Mouse (Mus musculus): ENCODE data around the gene Afap1l2. TPM values are rescaled to one million over a fixed set of nuclear protein-coding genes. Genes with fewer than 3 reads are reported as not detected.

Afap1l2 gene
- polyA plus RNA-seq (2015; fragmentation: Nextera tagmentation; extraction: Ambion mirVana), result 12.2 and 12.8 TPM in 2 replicates

- peak within 1 kb of the TSS; percentile 39 for H3K9ac ChIP-seq
- peak within 1 kb of the TSS; percentile 98 for H3K4me2 ChIP-seq (replicated peaks)
- H3K4me1 ChIP-seq, result peaks cover 32% of the 10 kb centered on the region
- 2% methylated on average over 68 of the region's 68 CpGs for WGBS
- peak; percentile 70; the same call in 1 of the 2 replicates for ATAC-seq (ENCODE audit: insufficient number of reproducible peaks, low FRiP score, low TSS enrichment, low read depth)
- peak within 1 kb of the TSS; percentile 59 for H3K4me3 ChIP-seq (replicated peaks)
- 0 out of 2 replicates have a peak within 1 kb of the TSS, but pooled peaks have one; percentile 4 for H3K27ac ChIP-seq (replicated peaks)
- H3K36me3 ChIP-seq, result no peaks in the 10 kb centered on the region
- H3K9me3 ChIP-seq (replicated peaks), result no peaks in the 10 kb centered on the region
- H3K27me3 ChIP-seq, result peaks cover 10% of the 10 kb centered on the region
These were observed at the start of gene Afap1l2 for GRCm38 (mm10) chr19:57007781-57008710. Afap1l2 (minus strand) TSS chr19:57008228.

GRCm38 (mm10) chr19:57057568-57057967 is 49.5 kb upstream of the Afap1l2 start:
- no peak overlapping the region for H3K4me3 ChIP-seq (replicated peaks)
- H3K4me1 ChIP-seq, result no peaks in the 10 kb centered on the region
- no peak for ATAC-seq (ENCODE audit: insufficient number of reproducible peaks, low FRiP score, low TSS enrichment, low read depth)
- H3K27me3 ChIP-seq, result no peaks in the 10 kb centered on the region
- H3K36me3 ChIP-seq, result peaks cover 11% of the 10 kb centered on the region
- WGBS, result 97% methylated on average over 2 of the region's 2 CpGs
- no peak overlapping the region for H3K27ac ChIP-seq (replicated peaks)
- no peak overlapping the region for H3K4me2 ChIP-seq (replicated peaks)
- H3K9ac ChIP-seq, result no peak overlapping the region
- no peaks in the 10 kb centered on the region for H3K9me3 ChIP-seq (replicated peaks)

GRCm38 (mm10) chr19:57055215-57056120 is 47.4 kb upstream of the Afap1l2 start:
- H3K27ac ChIP-seq (replicated peaks), result no peak overlapping the region
- WGBS, result 70% methylated on average over 16 of the region's 16 CpGs

GRCm38 (mm10) chr19:57052959-57053358 is 44.9 kb upstream of the Afap1l2 start:
- ATAC-seq (ENCODE audit: insufficient number of reproducible peaks, low FRiP score, low TSS enrichment, low read depth), result no peak
- H3K9ac ChIP-seq, result no peak overlapping the region
- no peaks in the 10 kb centered on the region for H3K4me1 ChIP-seq
- H3K36me3 ChIP-seq, result peaks cover 5% of the 10 kb centered on the region
- H3K4me2 ChIP-seq (replicated peaks), result no peak overlapping the region
- no peak overlapping the region for H3K4me3 ChIP-seq (replicated peaks)
- no peaks in the 10 kb centered on the region for H3K9me3 ChIP-seq (replicated peaks)
- H3K27ac ChIP-seq (replicated peaks), result no peak overlapping the region
- no peaks in the 10 kb centered on the region for H3K27me3 ChIP-seq
- WGBS, result 53% methylated on average over 8 of the region's 8 CpGs

More at GRCm38 (mm10) chr19:57055215-57056120, 47.4 kb upstream of the Afap1l2 start:
- ATAC-seq (ENCODE audit: insufficient number of reproducible peaks, low FRiP score, low TSS enrichment, low read depth), result no peak
- Histone ChIP-seq H3K9me3 (replicated peaks) (no peaks in the 10 kb centered on the region), H3K4me3 (replicated peaks) (no peak overlapping the region), H3K4me2 (replicated peaks) (no peak overlapping the region), H3K36me3 (peaks cover 11% of the 10 kb centered on the region), H3K9ac (no peak overlapping the region), H3K4me1 (no peaks in the 10 kb centered on the region), H3K27me3 (no peaks in the 10 kb centered on the region)

DNA sequence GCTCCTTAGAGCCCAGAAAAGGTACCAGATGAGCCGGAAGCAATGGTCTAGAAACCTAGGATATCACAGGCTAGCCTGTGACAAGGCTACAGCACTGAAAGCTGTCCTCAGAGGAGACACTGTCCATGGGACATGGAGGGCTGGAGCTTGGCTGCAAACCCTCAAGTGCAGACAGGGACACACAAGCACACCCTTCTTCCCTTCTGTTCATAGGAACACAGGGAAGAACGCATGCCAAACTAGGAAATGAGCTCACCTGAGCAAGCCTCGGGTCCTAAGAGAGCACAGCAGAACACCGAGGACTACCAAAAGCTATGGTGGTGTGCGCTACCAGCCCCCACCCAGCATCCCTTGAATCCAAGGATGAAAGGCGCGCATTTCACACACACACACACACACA is 44.0 kb upstream of the Afap1l2 start:
- Histone ChIP-seq H3K9me3 (replicated peaks) (no peaks in the 10 kb centered on the region), H3K4me2 (replicated peaks) (no peak overlapping the region), H3K9ac (no peak overlapping the region), H3K27ac (replicated peaks) (no peak overlapping the region), H3K27me3 (no peaks in the 10 kb centered on the region), H3K4me3 (replicated peaks) (no peak overlapping the region), H3K4me1 (no peaks in the 10 kb centered on the region), H3K36me3 (no peaks in the 10 kb centered on the region)
- ATAC-seq (ENCODE audit: insufficient number of reproducible peaks, low FRiP score, low TSS enrichment, low read depth), result no peak
- WGBS, result 94% methylated on average over 7 of the region's 7 CpGs

DNA sequence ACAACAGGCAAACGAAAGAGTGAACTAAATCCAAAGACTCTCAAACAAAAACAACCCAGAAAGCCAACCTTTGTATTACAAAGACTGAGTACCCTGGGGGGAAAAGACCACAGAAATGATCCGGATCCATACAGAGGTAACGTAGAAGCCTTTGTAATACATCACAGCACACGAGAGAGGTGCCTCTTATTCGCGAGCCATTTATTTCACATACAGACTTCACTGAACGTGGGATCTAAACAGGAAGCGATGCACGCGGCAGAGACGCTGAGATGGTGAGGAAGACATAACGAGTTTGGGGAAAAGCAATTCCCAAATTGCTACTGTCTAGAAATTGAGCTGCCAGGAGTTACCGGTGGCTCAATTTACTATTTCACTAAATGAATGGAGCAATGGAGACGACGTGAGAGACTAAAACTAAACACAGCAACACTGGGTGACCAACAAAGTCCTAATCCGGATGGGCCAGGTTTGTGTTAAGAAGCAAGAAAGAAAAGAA is 41.6 kb upstream of the Afap1l2 start:
- Histone ChIP-seq H3K36me3 (peaks cover 3% of the 10 kb centered on the region; the same call in 1 of the 2 replicates), H3K9me3 (replicated peaks) (no peaks in the 10 kb centered on the region), H3K9ac (no peak overlapping the region), H3K4me1 (no peaks in the 10 kb centered on the region), H3K27me3 (no peaks in the 10 kb centered on the region), H3K4me2 (replicated peaks) (no peak overlapping the region), H3K27ac (replicated peaks) (no peak overlapping the region), H3K4me3 (replicated peaks) (no peak overlapping the region)
- ATAC-seq (ENCODE audit: insufficient number of reproducible peaks, low FRiP score, low TSS enrichment, low read depth), result no peak
- 39% methylated on average over 16 of the region's 16 CpGs for WGBS

- Histone ChIP-seq H3K9ac (no peak overlapping the region), H3K9me3 (replicated peaks) (no peaks in the 10 kb centered on the region), H3K4me3 (replicated peaks) (no peak overlapping the region), H3K27ac (replicated peaks) (no peak overlapping the region), H3K4me2 (replicated peaks) (no peak overlapping the region), H3K4me1 (no peaks in the 10 kb centered on the region), H3K27me3 (no peaks in the 10 kb centered on the region), H3K36me3 (peaks cover 3% of the 10 kb centered on the region; the same call in 1 of the 2 replicates)
- 80% methylated on average over 9 of the region's 9 CpGs for WGBS
- ATAC-seq (ENCODE audit: insufficient number of reproducible peaks, low FRiP score, low TSS enrichment, low read depth), result no peak
These were observed 39.8 kb upstream of the Afap1l2 start for GRCm38 (mm10) chr19:57047671-57048320.

DNA sequence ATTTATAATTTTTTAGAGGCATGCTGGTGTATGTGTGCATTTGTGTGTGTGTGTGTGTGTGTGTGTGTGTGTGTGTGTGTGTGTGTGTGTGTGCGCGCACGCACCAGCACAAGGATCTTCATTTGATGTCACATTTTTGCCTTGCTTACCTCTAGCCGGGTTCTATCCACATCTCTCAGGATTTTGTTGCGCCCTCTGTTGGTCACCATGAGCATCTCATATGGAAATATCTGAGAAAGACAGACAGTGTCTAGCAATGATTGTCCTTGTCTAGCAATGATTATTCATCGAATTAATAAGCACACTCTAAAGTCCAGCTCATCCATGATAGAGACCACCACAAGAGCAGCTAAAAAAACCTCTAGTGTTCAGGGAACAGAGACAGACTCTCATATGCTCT is 31.2 kb upstream of the Afap1l2 start:
- Histone ChIP-seq H3K27me3 (no peaks in the 10 kb centered on the region), H3K4me2 (replicated peaks) (no peak overlapping the region), H3K9ac (no peak overlapping the region), H3K9me3 (replicated peaks) (no peaks in the 10 kb centered on the region), H3K36me3 (peaks cover 25% of the 10 kb centered on the region), H3K4me3 (replicated peaks) (no peak overlapping the region), H3K4me1 (0 out of 2 replicates have a peak, but pooled peaks cover 2% of the 10 kb centered on the region), H3K27ac (replicated peaks) (no peak overlapping the region)
- WGBS, result 68% methylated on average over 6 of the region's 6 CpGs
- ATAC-seq (ENCODE audit: insufficient number of reproducible peaks, low FRiP score, low TSS enrichment, low read depth), result no peak

DNA sequence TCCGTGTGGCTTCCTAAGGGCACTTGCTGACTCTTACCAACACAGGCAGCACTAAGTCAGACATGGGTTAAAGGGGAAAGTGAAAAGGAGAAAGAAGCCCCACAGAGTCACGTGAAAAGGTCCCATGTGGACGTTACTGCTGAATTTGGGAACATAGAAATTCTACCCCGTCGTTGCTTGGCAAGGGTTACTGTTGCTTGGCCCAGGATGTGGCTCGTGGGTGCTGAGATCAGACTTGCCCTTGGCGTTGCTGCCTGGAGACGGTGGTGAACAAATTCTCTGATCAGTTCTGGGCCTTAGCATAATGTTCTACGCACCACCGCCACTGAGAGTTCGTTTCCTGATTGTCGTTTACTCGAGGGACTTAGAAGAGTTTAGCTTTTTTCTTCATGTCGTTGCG is 28.8 kb upstream of the Afap1l2 start:
- Histone ChIP-seq H3K9ac (no peak overlapping the region), H3K27me3 (no peaks in the 10 kb centered on the region), H3K9me3 (replicated peaks) (no peaks in the 10 kb centered on the region), H3K4me2 (replicated peaks) (no peak overlapping the region), H3K4me1 (0 out of 2 replicates have a peak, but pooled peaks cover 2% of the 10 kb centered on the region), H3K4me3 (replicated peaks) (no peak overlapping the region), H3K36me3 (peaks cover 25% of the 10 kb centered on the region), H3K27ac (replicated peaks) (no peak overlapping the region)
- ATAC-seq (ENCODE audit: insufficient number of reproducible peaks, low FRiP score, low TSS enrichment, low read depth), result no peak
- 69% methylated on average over 15 of the region's 15 CpGs for WGBS

DNA sequence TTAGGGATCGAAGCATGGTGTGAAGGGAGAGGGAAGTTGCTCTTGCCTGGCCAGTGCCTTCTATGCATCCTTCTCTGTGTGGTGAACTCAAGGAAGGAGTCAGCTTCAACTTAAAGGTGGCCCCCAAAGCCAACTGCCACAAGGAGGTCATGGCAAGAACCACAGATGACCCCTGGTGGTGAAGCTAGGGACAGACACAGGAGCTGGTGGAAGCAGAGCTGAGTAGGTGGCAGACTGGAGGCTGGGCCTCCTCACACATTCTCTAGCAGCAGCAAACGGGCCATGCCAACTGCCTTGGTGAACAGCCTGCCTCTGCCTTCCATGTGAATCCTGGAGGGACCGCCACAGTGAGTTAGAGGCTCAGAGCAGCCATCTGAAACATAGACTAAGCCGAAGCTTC is 23.6 kb upstream of the Afap1l2 start:
- no peaks in the 10 kb centered on the region for H3K27me3 ChIP-seq
- 0 out of 2 replicates have a peak, but pooled peaks cover 5% of the 10 kb centered on the region for H3K4me1 ChIP-seq
- no peak for ATAC-seq (ENCODE audit: insufficient number of reproducible peaks, low FRiP score, low TSS enrichment, low read depth)
- H3K9me3 ChIP-seq (replicated peaks), result no peaks in the 10 kb centered on the region
- no peak overlapping the region for H3K4me2 ChIP-seq (replicated peaks)
- H3K27ac ChIP-seq (replicated peaks), result no peak overlapping the region
- 75% methylated on average over 4 of the region's 4 CpGs for WGBS
- H3K36me3 ChIP-seq, result 0 out of 2 replicates have a peak, but pooled peaks cover 8% of the 10 kb centered on the region
- no peak overlapping the region for H3K9ac ChIP-seq
- no peak overlapping the region for H3K4me3 ChIP-seq (replicated peaks)
